28 mouse cellular contexts compared by ENCODE assay signal in genomic region chr17:23823614-23824013, GRCm38 (mm10). TPM values are rescaled to one million over a fixed set of nuclear protein-coding genes. Genes with fewer than 3 reads are reported as not detected.
DNase-seq lines count a peak whose midpoint lies in the region; ATAC-seq and TF ChIP-seq lines count a peak whose summit lies in the region.
"Had no signal": no experiment of that assay in that cellular context is flagged by ENCODE, and none has a peak within 500 bp of the region (broad histone marks: within the 10 kb centered on the region; RNA-seq: fewer than 3 reads in every experiment).

No protein-coding gene starts in this region.

- H3K9me3 ChIP-seq in embryonic facial prominence, embryonic 14.5 days (ENCODE audit: control insufficient read depth, low read length), result peaks cover 16% of the 10 kb centered on the region
- peaks cover 14% of the 10 kb centered on the region for H3K9me3 ChIP-seq in embryonic facial prominence, embryonic 10.5 days
- peaks cover 12% of the 10 kb centered on the region for H3K9me3 ChIP-seq in hindbrain, embryonic 15.5 days
- H3K9me3 ChIP-seq in hindbrain, embryonic 11.5 days (ENCODE audit: control insufficient read depth, low read length), result no peaks in the 10 kb centered on the region
- peaks cover 1% of the 10 kb centered on the region; the same call in 1 of the 2 replicates for H3K9me3 ChIP-seq in midbrain, embryonic 11.5 days (ENCODE audit: control insufficient read depth, low read length)
- peaks cover 16% of the 10 kb centered on the region for H3K9me3 ChIP-seq in midbrain, embryonic 10.5 days (replicated peaks)
- H3K9me3 ChIP-seq: heart, embryonic 13.5 days had no signal

- 91% methylated on average over 12 of the region's 12 CpGs for WGBS in embryonic facial prominence, embryonic 14.5 days
- WGBS in embryonic facial prominence, embryonic 10.5 days, result 95% methylated on average over 12 of the region's 12 CpGs
- 87% methylated on average over 12 of the region's 12 CpGs for WGBS in hindbrain, embryonic 15.5 days
- 90% methylated on average over 12 of the region's 12 CpGs for WGBS in hindbrain, embryonic 11.5 days
- WGBS in midbrain, embryonic 11.5 days, result 93% methylated on average over 12 of the region's 12 CpGs
- WGBS in midbrain, embryonic 10.5 days, result 93% methylated on average over 12 of the region's 12 CpGs

- H3K4me3 ChIP-seq in embryonic facial prominence, embryonic 14.5 days (ENCODE audit: low read depth, low read length), result no peak overlapping the region
- no peak overlapping the region for H3K4me3 ChIP-seq in embryonic facial prominence, embryonic 10.5 days
- H3K4me3 ChIP-seq in hindbrain, embryonic 15.5 days, result no peak overlapping the region
- no peak overlapping the region for H3K4me3 ChIP-seq in hindbrain, embryonic 11.5 days (ENCODE audit: low read depth, low read length)
- no peak overlapping the region for H3K4me3 ChIP-seq in midbrain, embryonic 11.5 days (ENCODE audit: low read depth, low read length)
- H3K4me3 ChIP-seq in midbrain, embryonic 10.5 days, result no peak overlapping the region
- H3K4me3 ChIP-seq in myocyte, result no peak overlapping the region
- H3K4me3 ChIP-seq: heart, adult 2 months; heart, embryonic 13.5 days; hindbrain, embryonic 10.5 days; left cerebral cortex, adult 2 months; liver, embryonic 12.5 days; neural tube, embryonic 13.5 days had no signal

- H3K27me3 ChIP-seq in embryonic facial prominence, embryonic 14.5 days (replicated peaks; ENCODE audit: control insufficient read depth, insufficient read depth, low read length), result no peaks in the 10 kb centered on the region
- H3K27me3 ChIP-seq in embryonic facial prominence, embryonic 10.5 days (replicated peaks; ENCODE audit: low read depth, poor library complexity, severe bottlenecking), result no peaks in the 10 kb centered on the region
- no peaks in the 10 kb centered on the region for H3K27me3 ChIP-seq in hindbrain, embryonic 15.5 days
- H3K27me3 ChIP-seq in hindbrain, embryonic 11.5 days (ENCODE audit: control insufficient read depth, insufficient read depth, low read length), result no peaks in the 10 kb centered on the region
- no peaks in the 10 kb centered on the region for H3K27me3 ChIP-seq in midbrain, embryonic 11.5 days (ENCODE audit: control insufficient read depth, insufficient read depth, low read length)
- H3K27me3 ChIP-seq in midbrain, embryonic 10.5 days (ENCODE audit: low read depth, poor library complexity, severe bottlenecking), result no peaks in the 10 kb centered on the region
- no peaks in the 10 kb centered on the region for H3K27me3 ChIP-seq in myocyte (ENCODE audit: control insufficient read depth, insufficient read depth, insufficient read length)
- H3K27me3 ChIP-seq: heart, embryonic 13.5 days; liver, embryonic 12.5 days; neural tube, embryonic 13.5 days had no signal

- no peak for DNase-seq in embryonic facial prominence, embryonic 14.5 days (ENCODE audit: low spot score)
- no peak for DNase-seq in embryonic facial prominence, embryonic 10.5 days (ENCODE audit: low spot score)
- DNase-seq in hindbrain, embryonic 11.5 days (ENCODE audit: low spot score), result no peak
- DNase-seq in midbrain, embryonic 11.5 days (ENCODE audit: low spot score, missing footprints), result no peak
- no peak for DNase-seq in midbrain, embryonic 10.5 days (ENCODE audit: low spot score)
- DNase-seq in cerebellum, adult 11 months, result no peak
- DNase-seq: adrenal gland, postnatal 25 days; cerebellum, adult 18-20 months; forebrain, postnatal 0 days; heart, adult 2 months; heart, postnatal 10 days; kidney, adult 9 months; liver, postnatal 0 days; thymus, postnatal 14 days had no signal

- peaks cover 38% of the 10 kb centered on the region for H3K79me2 ChIP-seq in myocyte (ENCODE audit: control insufficient read depth, insufficient read depth)

- ATAC-seq in embryonic facial prominence, embryonic 14.5 days (ENCODE audit: low read depth), result peak; percentile 24; the same call in 1 of the 2 replicates
- 0 out of 2 replicates have a peak, but pooled peaks have one; percentile 39 for ATAC-seq in hindbrain, embryonic 15.5 days (ENCODE audit: low FRiP score, low read depth)
- no peak for ATAC-seq in hindbrain, embryonic 11.5 days (ENCODE audit: low FRiP score)
- peak; percentile 34; the same call in 1 of the 2 replicates for ATAC-seq in midbrain, embryonic 11.5 days (ENCODE audit: low FRiP score)
- ATAC-seq: forebrain, postnatal 0 days; inflammation-experienced regulatory T-cells, adult 6 months; liver, embryonic 12.5 days; lung, postnatal 0 days had no signal

- TF ChIP-seq POLR2A in myocyte (IDR thresholded peaks at IDR 0.05; ENCODE audit: insufficient read length, low read depth), result no peak

- H3ac ChIP-seq in myocyte (ENCODE audit: control insufficient read depth, insufficient read length), result no peak overlapping the region

- H3K9ac ChIP-seq in embryonic facial prominence, embryonic 14.5 days (ENCODE audit: low read depth, low read length), result no peak overlapping the region
- no peak overlapping the region for H3K9ac ChIP-seq in hindbrain, embryonic 15.5 days
- no peak overlapping the region for H3K9ac ChIP-seq in hindbrain, embryonic 11.5 days (ENCODE audit: low read depth, low read length)
- no peak overlapping the region for H3K9ac ChIP-seq in midbrain, embryonic 11.5 days (ENCODE audit: low read length)
- H3K9ac ChIP-seq: forebrain, postnatal 0 days; heart, embryonic 13.5 days; liver, embryonic 12.5 days; liver, postnatal 0 days; neural tube, embryonic 13.5 days had no signal

- H3K4me2 ChIP-seq in embryonic facial prominence, embryonic 14.5 days (ENCODE audit: low read depth, low read length), result no peak overlapping the region
- no peak overlapping the region for H3K4me2 ChIP-seq in hindbrain, embryonic 15.5 days
- H3K4me2 ChIP-seq in hindbrain, embryonic 11.5 days (replicated peaks; ENCODE audit: low read depth, low read length), result no peak overlapping the region; the same call in 1 of the 2 replicates
- no peak overlapping the region for H3K4me2 ChIP-seq in midbrain, embryonic 11.5 days
- no peak overlapping the region for H3K4me2 ChIP-seq in myocyte (ENCODE audit: low read depth)
- H3K4me2 ChIP-seq: heart, embryonic 13.5 days; liver, embryonic 12.5 days; neural tube, embryonic 13.5 days had no signal

- H3K4me1 ChIP-seq in embryonic facial prominence, embryonic 14.5 days (ENCODE audit: control insufficient read depth, insufficient read depth, low read length), result peaks cover 9% of the 10 kb centered on the region
- peaks cover 18% of the 10 kb centered on the region for H3K4me1 ChIP-seq in embryonic facial prominence, embryonic 10.5 days
- peaks cover 19% of the 10 kb centered on the region for H3K4me1 ChIP-seq in hindbrain, embryonic 15.5 days (replicated peaks)
- 0 out of 2 replicates have a peak, but pooled peaks cover 2% of the 10 kb centered on the region for H3K4me1 ChIP-seq in hindbrain, embryonic 11.5 days (replicated peaks; ENCODE audit: control insufficient read depth, insufficient read depth, low read length)
- peaks cover 7% of the 10 kb centered on the region for H3K4me1 ChIP-seq in midbrain, embryonic 11.5 days (ENCODE audit: control insufficient read depth, insufficient read depth, low read length)
- peaks cover 13% of the 10 kb centered on the region for H3K4me1 ChIP-seq in midbrain, embryonic 10.5 days

- peaks cover 85% of the 10 kb centered on the region for H3K36me3 ChIP-seq in embryonic facial prominence, embryonic 14.5 days (ENCODE audit: control insufficient read depth, insufficient read depth, low read length)
- peaks cover 89% of the 10 kb centered on the region for H3K36me3 ChIP-seq in embryonic facial prominence, embryonic 10.5 days (replicated peaks)
- peaks cover 81% of the 10 kb centered on the region for H3K36me3 ChIP-seq in hindbrain, embryonic 15.5 days
- peaks cover 50% of the 10 kb centered on the region for H3K36me3 ChIP-seq in hindbrain, embryonic 11.5 days (ENCODE audit: control insufficient read depth, insufficient read depth, low read length)
- peaks cover 60% of the 10 kb centered on the region for H3K36me3 ChIP-seq in midbrain, embryonic 11.5 days (ENCODE audit: control insufficient read depth, insufficient read depth, low read length)
- peaks cover 88% of the 10 kb centered on the region for H3K36me3 ChIP-seq in midbrain, embryonic 10.5 days
- peaks cover 63% of the 10 kb centered on the region for H3K36me3 ChIP-seq in myocyte (ENCODE audit: control insufficient read depth, insufficient read depth)

- H3K27ac ChIP-seq in embryonic facial prominence, embryonic 14.5 days (replicated peaks; ENCODE audit: low read depth, low read length), result no peak overlapping the region
- H3K27ac ChIP-seq in embryonic facial prominence, embryonic 10.5 days (replicated peaks), result no peak overlapping the region
- H3K27ac ChIP-seq in hindbrain, embryonic 15.5 days (replicated peaks), result no peak overlapping the region
- H3K27ac ChIP-seq in hindbrain, embryonic 11.5 days (ENCODE audit: low read depth, low read length), result no peak overlapping the region
- H3K27ac ChIP-seq in midbrain, embryonic 11.5 days (ENCODE audit: low read depth, low read length), result no peak overlapping the region
- H3K27ac ChIP-seq in midbrain, embryonic 10.5 days (replicated peaks), result no peak overlapping the region
- H3K27ac ChIP-seq: heart, adult 2 months; heart, embryonic 13.5 days; hindbrain, embryonic 10.5 days; left cerebral cortex, adult 2 months; liver, embryonic 12.5 days; macrophage; neural tube, embryonic 13.5 days had no signal

RNA-seq across cellular contexts. Expression of gene Elob, which starts 5.3 kb away (rescaled TPM):
- polyA plus RNA-seq in embryonic facial prominence, embryonic 14.5 days (2014; fragmentation: Nextera tagmentation; extraction: Ambion mirVana), result 1,099 and 1,112 TPM in 2 replicates
- 1,075 and 1,103 TPM in 2 replicates for polyA plus RNA-seq in embryonic facial prominence, embryonic 10.5 days (2016; fragmentation: Nextera tagmentation; extraction: Ambion mirVana)
- 1,257 and 1,293 TPM in 2 replicates for polyA plus RNA-seq in hindbrain, embryonic 15.5 days (2015; fragmentation: Nextera tagmentation; extraction: Ambion mirVana)
- polyA plus RNA-seq in hindbrain, embryonic 11.5 days (2014; fragmentation: Nextera tagmentation; extraction: Ambion mirVana), result 1,090 and 1,145 TPM in 2 replicates
- 1,062 and 1,170 TPM in 2 replicates for polyA plus RNA-seq in midbrain, embryonic 11.5 days (2014; fragmentation: Nextera tagmentation; extraction: Ambion mirVana)
- 1,078 TPM in 2 replicates for polyA plus RNA-seq in midbrain, embryonic 10.5 days (2016; fragmentation: Nextera tagmentation; extraction: Ambion mirVana)
- 986 TPM for polyA plus RNA-seq in myocyte (2012; fragmentation: generic; extraction: Trizol)

RNA-seq across cellular contexts. Expression of gene Prss33, which starts 12.2 kb away (rescaled TPM):
- 0.77 and 0.88 TPM in 2 replicates for polyA plus RNA-seq in embryonic facial prominence, embryonic 14.5 days (2014; fragmentation: Nextera tagmentation; extraction: Ambion mirVana)
- 0.21 TPM in 1 of 2 replicates, not detected in the other for polyA plus RNA-seq in embryonic facial prominence, embryonic 10.5 days (2016; fragmentation: Nextera tagmentation; extraction: Ambion mirVana)
- 0.17 and 0.35 TPM in 2 replicates for polyA plus RNA-seq in hindbrain, embryonic 15.5 days (2015; fragmentation: Nextera tagmentation; extraction: Ambion mirVana)
- polyA plus RNA-seq in hindbrain, embryonic 11.5 days (2014; fragmentation: Nextera tagmentation; extraction: Ambion mirVana), result 0.14 TPM in 1 of 2 replicates, not detected in the other
- polyA plus RNA-seq in midbrain, embryonic 11.5 days (2014; fragmentation: Nextera tagmentation; extraction: Ambion mirVana), result 0.27 TPM in 1 of 2 replicates, not detected in the other
- polyA plus RNA-seq in midbrain, embryonic 10.5 days (2016; fragmentation: Nextera tagmentation; extraction: Ambion mirVana), result 0.28 and 0.52 TPM in 2 replicates
- not detected for polyA plus RNA-seq in myocyte (2012; fragmentation: generic; extraction: Trizol)
- polyA plus RNA-seq: C2C12; forebrain, postnatal 0 days; heart, adult 2 months; heart, embryonic 13.5 days; hindbrain, embryonic 10.5 days; liver, embryonic 12.5 days; liver, postnatal 0 days; lung, postnatal 0 days; macrophage; midbrain, postnatal 0 days; neural tube, embryonic 13.5 days; stomach, embryonic 14.5 days had no signal

RNA-seq across cellular contexts. Expression of gene Prss32, which starts 20.0 kb away (rescaled TPM):
- polyA plus RNA-seq in embryonic facial prominence, embryonic 14.5 days (2014; fragmentation: Nextera tagmentation; extraction: Ambion mirVana), result 0.25 TPM in 1 of 2 replicates, not detected in the other
- polyA plus RNA-seq in embryonic facial prominence, embryonic 10.5 days (2016; fragmentation: Nextera tagmentation; extraction: Ambion mirVana), result 0.45 TPM in 1 of 2 replicates, not detected in the other
- polyA plus RNA-seq in hindbrain, embryonic 15.5 days (2015; fragmentation: Nextera tagmentation; extraction: Ambion mirVana), result not detected in 2 replicates
- polyA plus RNA-seq in hindbrain, embryonic 11.5 days (2014; fragmentation: Nextera tagmentation; extraction: Ambion mirVana), result not detected in 2 replicates
- polyA plus RNA-seq in midbrain, embryonic 11.5 days (2014; fragmentation: Nextera tagmentation; extraction: Ambion mirVana), result not detected in 2 replicates
- not detected in 2 replicates for polyA plus RNA-seq in midbrain, embryonic 10.5 days (2016; fragmentation: Nextera tagmentation; extraction: Ambion mirVana)
- 0.04 TPM for polyA plus RNA-seq in myocyte (2012; fragmentation: generic; extraction: Trizol)
- polyA plus RNA-seq: hindbrain, embryonic 10.5 days; limb, embryonic 14.5 days; liver, embryonic 12.5 days; liver, postnatal 0 days; lung, postnatal 0 days; macrophage; neural tube, embryonic 13.5 days had no signal

RNA-seq across cellular contexts. Expression of gene Prss41, which starts 20.4 kb away (rescaled TPM):
- polyA plus RNA-seq in embryonic facial prominence, embryonic 14.5 days (2014; fragmentation: Nextera tagmentation; extraction: Ambion mirVana), result 0.64 and 1.1 TPM in 2 replicates
- 3.2 and 3.6 TPM in 2 replicates for polyA plus RNA-seq in embryonic facial prominence, embryonic 10.5 days (2016; fragmentation: Nextera tagmentation; extraction: Ambion mirVana)
- 1.3 and 1.8 TPM in 2 replicates for polyA plus RNA-seq in hindbrain, embryonic 15.5 days (2015; fragmentation: Nextera tagmentation; extraction: Ambion mirVana)
- 0.92 and 1.6 TPM in 2 replicates for polyA plus RNA-seq in hindbrain, embryonic 11.5 days (2014; fragmentation: Nextera tagmentation; extraction: Ambion mirVana)
- 0.41 and 0.81 TPM in 2 replicates for polyA plus RNA-seq in midbrain, embryonic 11.5 days (2014; fragmentation: Nextera tagmentation; extraction: Ambion mirVana)
- 1.7 and 2.3 TPM in 2 replicates for polyA plus RNA-seq in midbrain, embryonic 10.5 days (2016; fragmentation: Nextera tagmentation; extraction: Ambion mirVana)
- polyA plus RNA-seq in myocyte (2012; fragmentation: generic; extraction: Trizol), result 0.05 TPM
- polyA plus RNA-seq: heart, adult 2 months; macrophage had no signal

RNA-seq across cellular contexts. Expression of gene Srrm2, which starts 33.3 kb away (rescaled TPM):
- 320 and 345 TPM in 2 replicates for polyA plus RNA-seq in embryonic facial prominence, embryonic 14.5 days (2014; fragmentation: Nextera tagmentation; extraction: Ambion mirVana)
- 511 and 516 TPM in 2 replicates for polyA plus RNA-seq in embryonic facial prominence, embryonic 10.5 days (2016; fragmentation: Nextera tagmentation; extraction: Ambion mirVana)
- 480 and 502 TPM in 2 replicates for polyA plus RNA-seq in hindbrain, embryonic 15.5 days (2015; fragmentation: Nextera tagmentation; extraction: Ambion mirVana)
- polyA plus RNA-seq in hindbrain, embryonic 11.5 days (2014; fragmentation: Nextera tagmentation; extraction: Ambion mirVana), result 427 and 573 TPM in 2 replicates
- polyA plus RNA-seq in midbrain, embryonic 11.5 days (2014; fragmentation: Nextera tagmentation; extraction: Ambion mirVana), result 408 and 439 TPM in 2 replicates
- 509 and 515 TPM in 2 replicates for polyA plus RNA-seq in midbrain, embryonic 10.5 days (2016; fragmentation: Nextera tagmentation; extraction: Ambion mirVana)
- 58.2 TPM for polyA plus RNA-seq in myocyte (2012; fragmentation: generic; extraction: Trizol)
